In genomic region chr15:88509626-88510025, GRCm38 (mm10) we compare ENCODE assay signal across 16 mouse cellular contexts.
DNase-seq lines count a peak whose midpoint lies in the region; ATAC-seq and TF ChIP-seq lines count a peak whose summit lies in the region.
"Had no signal": no experiment of that assay in that cellular context is flagged by ENCODE, and none has a peak within 500 bp of the region (broad histone marks: within the 10 kb centered on the region; RNA-seq: fewer than 3 reads in every experiment).

No protein-coding gene starts in this region.

- H3K36me3 ChIP-seq in forebrain, postnatal 0 days (ENCODE audit: insufficient read depth) = no peaks in the 10 kb centered on the region
- no peaks in the 10 kb centered on the region for H3K36me3 ChIP-seq in forebrain, embryonic 10.5 days (replicated peaks)
- H3K36me3 ChIP-seq: forebrain, embryonic 12.5 days; hindbrain, embryonic 15.5 days; liver, embryonic 15.5 days had no signal

- ATAC-seq in forebrain, postnatal 0 days = no peak

- 42% methylated on average over 2 of the region's 2 CpGs for WGBS in forebrain, postnatal 0 days
- WGBS in forebrain, embryonic 10.5 days = 86% methylated on average over 2 of the region's 2 CpGs
- 69% methylated on average over 2 of the region's 2 CpGs for WGBS in lung, adult 2 months

- no peak overlapping the region for H3K4me2 ChIP-seq in forebrain, postnatal 0 days (ENCODE audit: low read depth)
- H3K4me2 ChIP-seq: forebrain, embryonic 12.5 days; hindbrain, embryonic 15.5 days; liver, embryonic 15.5 days had no signal

- intact Hi-C loops in left cerebral cortex, postnatal 14 days (cut with DNase I) = no loop called here

- no peak overlapping the region for H3K4me3 ChIP-seq in forebrain, postnatal 0 days (ENCODE audit: low read depth, low read length)
- H3K4me3 ChIP-seq in forebrain, embryonic 10.5 days = no peak overlapping the region
- H3K4me3 ChIP-seq in lung, adult 2 months (replicated peaks; ENCODE audit: extremely low read depth, low read depth, low read length) = no peak overlapping the region
- H3K4me3 ChIP-seq: forebrain, embryonic 12.5 days; heart, adult 2 months; hindbrain, embryonic 15.5 days; liver, embryonic 15.5 days had no signal

- TF ChIP-seq CTCF in forebrain, postnatal 0 days (IDR thresholded peaks at IDR 0.05; ENCODE audit: low read depth) = no peak
- TF ChIP-seq CTCF in lung, adult 2 months (IDR thresholded peaks at IDR 0.05; ENCODE audit: insufficient read depth, low read length) = no peak

- no peak overlapping the region for H3K27ac ChIP-seq in forebrain, postnatal 0 days (ENCODE audit: low read depth, low read length)
- no peak overlapping the region for H3K27ac ChIP-seq in forebrain, embryonic 10.5 days
- H3K27ac ChIP-seq: forebrain, embryonic 12.5 days; heart, adult 2 months; hindbrain, embryonic 15.5 days; liver, embryonic 15.5 days had no signal

- H3K9me3 ChIP-seq in forebrain, postnatal 0 days (ENCODE audit: low read length) = no peaks in the 10 kb centered on the region
- H3K9me3 ChIP-seq in forebrain, embryonic 10.5 days = no peaks in the 10 kb centered on the region; the same call in 1 of the 2 replicates
- H3K9me3 ChIP-seq: forebrain, embryonic 12.5 days; hindbrain, embryonic 15.5 days had no signal

- no peak for TF ChIP-seq POLR2A in lung, adult 2 months (IDR thresholded peaks at IDR 0.05; ENCODE audit: borderline replicate concordance, extremely low read depth, low read depth, low read length)

- DNase-seq in forebrain, postnatal 0 days = peak; percentile 62
- DNase-seq in forebrain, embryonic 10.5 days (ENCODE audit: extremely low spot score, low spot score) = no peak
- DNase-seq in brain, adult 2 months (ENCODE audit: low read depth, low spot score) = peak; percentile 63
- peak; percentile 14 to 18 for DNase-seq in frontal cortex, postnatal 10 days (ENCODE audit: low spot score in 2 of 2)
- peak; percentile 41 to 49 for DNase-seq in left cerebral cortex, postnatal 14 days (ENCODE audit: low spot score in 2 of 2)
- DNase-seq in urinary bladder, adult 2 months (ENCODE audit: low spot score) = no peak
- no peak for DNase-seq in lung, adult 2 months
- no peak for DNase-seq in lung, postnatal 10 days
- DNase-seq: adrenal gland, adult 2 months; B cell, adult 2 months; kidney, postnatal 4 days; thymus, adult 2 months had no signal

- no peaks in the 10 kb centered on the region for H3K4me1 ChIP-seq in forebrain, postnatal 0 days (ENCODE audit: insufficient read depth)
- H3K4me1 ChIP-seq in forebrain, embryonic 10.5 days = no peaks in the 10 kb centered on the region
- no peaks in the 10 kb centered on the region for H3K4me1 ChIP-seq in lung, adult 2 months (ENCODE audit: control insufficient read depth, insufficient read depth, low read length)
- H3K4me1 ChIP-seq: forebrain, embryonic 12.5 days; liver, embryonic 15.5 days had no signal

- H3K27me3 ChIP-seq in forebrain, postnatal 0 days (ENCODE audit: insufficient read depth, low read length) = no peaks in the 10 kb centered on the region
- H3K27me3 ChIP-seq in forebrain, embryonic 10.5 days (ENCODE audit: poor library complexity, severe bottlenecking) = no peaks in the 10 kb centered on the region
- H3K27me3 ChIP-seq: forebrain, embryonic 12.5 days; liver, embryonic 15.5 days had no signal

- H3K9ac ChIP-seq in forebrain, postnatal 0 days = no peak overlapping the region
- H3K9ac ChIP-seq: forebrain, embryonic 12.5 days; hindbrain, embryonic 15.5 days; liver, embryonic 15.5 days had no signal

Comparison
In these comparisons a context has a peak if more than half of its experiments do, and no peak if none do; other contexts are left out.
1. DNase-seq: peak in forebrain, postnatal 0 days (single experiment), brain, adult 2 months (single experiment), frontal cortex, postnatal 10 days (2 of 2) and left cerebral cortex, postnatal 14 days (2 of 2); none in forebrain, embryonic 10.5 days (single experiment), urinary bladder, adult 2 months (single experiment), lung, adult 2 months (single experiment) and lung, postnatal 10 days (single experiment).